Mouse (Mus musculus) ES-CJ7 (cell line): ENCODE measurements around the gene Cdk2ap1.
"Not testable (repeated sequence)": the region's sequence is repeated elsewhere in the genome, so short reads cannot be mapped to it uniquely, and the experiment has no call there.

Experiments
- DNase-seq: peaks from one replicate; pipeline ENCODE4 v3.0.0; 2011; ENCODE audit warnings: low read depth, low spot score

Gene Cdk2ap1

GRCm38 (mm10) chr5:124362982-124363381, at the start of gene Cdk2ap1:
Gene Cdk2ap1 (minus strand): TSS chr5:124363082.
- not testable (repeated sequence) for DNase-seq

GRCm38 (mm10) chr5:124412163-124412562, 49.3 kb upstream of the Cdk2ap1 start:
- DNase-seq: no peak

- DNase-seq: peak; percentile 53
Measured at GRCm38 (mm10) chr5:124410808-124411207, 47.9 kb upstream of the Cdk2ap1 start.

- DNase-seq: no peak
Measured at GRCm38 (mm10) chr5:124393726-124394125, 30.8 kb upstream of the Cdk2ap1 start.

- no peak for DNase-seq
Measured at GRCm38 (mm10) chr5:124392412-124392811, 29.5 kb upstream of the Cdk2ap1 start.

- DNase-seq: no peak
Measured at GRCm38 (mm10) chr5:124387932-124388331, 25.1 kb upstream of the Cdk2ap1 start.

- no peak for DNase-seq
Measured at GRCm38 (mm10) chr5:124380121-124380520, 17.2 kb upstream of the Cdk2ap1 start.

GRCm38 (mm10) chr5:124377149-124377548, 14.3 kb upstream of the Cdk2ap1 start:
- no peak for DNase-seq

GRCm38 (mm10) chr5:124376401-124376800, 13.5 kb upstream of the Cdk2ap1 start:
- no peak for DNase-seq

GRCm38 (mm10) chr5:124374298-124374697, 11.4 kb upstream of the Cdk2ap1 start:
- no peak for DNase-seq

- DNase-seq: no peak
Measured at GRCm38 (mm10) chr5:124366721-124367120, 3.8 kb upstream of the Cdk2ap1 start.

- DNase-seq: no peak
Measured at GRCm38 (mm10) chr5:124365754-124366153, 2.9 kb upstream of the Cdk2ap1 start.

GRCm38 (mm10) chr5:124364173-124364918, 1.5 kb upstream of the Cdk2ap1 start:
- DNase-seq: no peak

- peak; percentile 52 for DNase-seq
Measured at GRCm38 (mm10) chr5:124359641-124360040, 3.2 kb downstream of the Cdk2ap1 start.

- peak; percentile 89 for DNase-seq
Measured at GRCm38 (mm10) chr5:124356695-124357094, 6.2 kb downstream of the Cdk2ap1 start.

GRCm38 (mm10) chr5:124355425-124355959, 7.4 kb downstream of the Cdk2ap1 start:
- no peak for DNase-seq

- peak; percentile 46 for DNase-seq
Measured at GRCm38 (mm10) chr5:124354574-124355424, 8.1 kb downstream of the Cdk2ap1 start.

GRCm38 (mm10) chr5:124353726-124354547, 8.9 kb downstream of the Cdk2ap1 start:
- no peak for DNase-seq

GRCm38 (mm10) chr5:124353011-124353725, 9.7 kb downstream of the Cdk2ap1 start:
- DNase-seq: no peak

GRCm38 (mm10) chr5:124352141-124352920, 10.6 kb downstream of the Cdk2ap1 start:
- peak; percentile 87 for DNase-seq
